Mouse (Mus musculus) neural tube, embryonic 14.5 days (tissue): ENCODE measurements around the gene Rpl41. TPM values are rescaled to one million over a fixed set of nuclear protein-coding genes. Genes with fewer than 3 reads are reported as not detected.
A peak's percentile ranks its signal among the peaks of the same experiment; 100 is the strongest.
"Not testable (repeated sequence)": the region's sequence is repeated elsewhere in the genome, so short reads cannot be mapped to it uniquely, and the experiment has no call there.

Source experiments
- ATAC-seq: fragments of 200-750 bp; cut with Nextera tagmentation; 2 replicates; pipeline ENCODE4 v1.8.0; 2017; ENCODE audit warnings: low read depth, mild to moderate bottlenecking, moderate TSS enrichment, moderate library complexity
- H3K27ac ChIP-seq: fragments of 300-500 bp; sonication (generic); 2 replicates; pipeline ENCODE4 v1.5.1; 2014; ENCODE audit warnings: low read depth, mild to moderate bottlenecking, control low read depth, low read length, moderate library complexity, mixed read lengths
- H3K27me3 ChIP-seq: fragments of 300-500 bp; sonication (generic); 2 replicates; pipeline ENCODE4 v1.6.1; 2014; ENCODE audit warnings: low read length; ENCODE audit not compliant: control insufficient read depth, insufficient read depth
- H3K36me3 ChIP-seq: fragments of 300-500 bp; sonication (generic); 2 replicates; pipeline ENCODE4 v1.6.1; 2014; ENCODE audit warnings: low read length, mixed read lengths; ENCODE audit not compliant: control insufficient read depth, insufficient read depth
- H3K4me1 ChIP-seq: fragments of 300-500 bp; sonication (generic); 2 replicates; pipeline ENCODE4 v1.6.1; 2014; ENCODE audit warnings: low read length; ENCODE audit not compliant: control insufficient read depth, insufficient read depth
- H3K4me2 ChIP-seq: fragments of 300-500 bp; sonication (generic); 2 replicates; pipeline ENCODE4 v1.6.1; 2014; ENCODE audit warnings: mild to moderate bottlenecking, low read depth, low read length, control low read depth
- H3K4me3 ChIP-seq: fragments of 300-500 bp; sonication (generic); 2 replicates; pipeline ENCODE4 v1.5.1; 2014; ENCODE audit warnings: low read depth, low read length, control low read depth, mixed read lengths
- H3K9ac ChIP-seq: fragments of 300-500 bp; sonication (generic); replicated peaks from 2 replicates; pipeline ENCODE4 v1.6.1; 2014; ENCODE audit warnings: low read depth, mild to moderate bottlenecking, control low read depth, low read length, mixed read lengths
- H3K9me3 ChIP-seq: fragments of 300-500 bp; sonication (generic); 2 replicates; pipeline ENCODE4 v1.6.1; 2016; ENCODE audit warnings: low read length; ENCODE audit not compliant: control insufficient read depth
- WGBS: fragments of 180-500 bp; shearing (Covaris S2); extraction: QIAGEN DNeasy Blood & Tissue Kit; methylation state at CpG from one replicate; pipeline ENCODE4 v1.1.7; 2014; 5-methylcytosine and 5-hydroxymethylcytosine counted together
- polyA plus RNA-seq: library from polyadenylated mRNA; unstranded; fragments of >200 nt; fragmentation: Nextera tagmentation; extraction: Ambion mirVana; gene quantifications from 2 replicates; pipeline ENCODE4 v1.2.1, GENCODE M21; 2014

The Rpl41 gene
- polyA plus RNA-seq, 1 experiment from 2014 or later: 2,479 TPM

DNA sequence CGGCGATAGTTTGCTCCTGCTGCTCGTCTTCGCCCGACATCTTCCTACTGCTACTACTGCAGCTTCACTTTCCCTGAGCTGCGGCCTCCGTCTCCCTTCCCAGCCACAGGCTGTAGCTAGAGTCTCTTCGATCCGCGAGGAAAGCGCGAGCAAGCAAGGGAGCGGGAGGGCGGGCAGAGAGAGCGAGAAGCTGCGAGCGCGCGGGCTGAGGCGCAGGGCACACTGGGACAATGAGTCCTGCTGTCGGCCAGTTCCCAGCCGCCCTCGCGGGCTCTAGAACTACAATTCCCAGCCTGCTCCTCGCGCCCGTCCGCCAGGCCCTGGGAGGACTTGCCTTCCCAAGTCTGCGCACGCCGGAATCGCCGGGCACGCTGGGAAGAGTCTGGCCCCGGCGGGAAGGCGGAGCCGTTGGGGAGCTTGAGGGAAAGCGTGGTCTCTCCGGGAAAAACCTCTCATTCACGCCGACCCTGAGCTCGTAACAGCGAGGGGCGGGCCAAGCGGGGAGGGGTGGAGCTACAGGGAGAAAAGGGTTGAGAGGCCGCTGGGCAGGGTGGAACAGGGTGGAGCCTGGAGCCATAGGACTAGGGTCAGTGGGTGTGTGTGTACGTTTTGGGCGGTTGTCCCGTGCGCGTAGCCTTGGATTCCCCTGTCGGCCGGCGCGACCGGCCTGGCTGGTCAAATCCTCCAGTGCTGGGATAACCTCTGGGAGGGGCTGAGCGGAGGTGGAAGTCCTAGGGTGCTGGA lies 16.9 kb upstream of the Rpl41 start, which contains the start of gene Pa2g4:
Gene Pa2g4, minus strand, starts transcription at position 200 of the 744 bp plus-strand sequence.
- H3K4me2 ChIP-seq: peak within 1 kb of the TSS; percentile 82
- peaks cover 9% of the 10 kb centered on the region for H3K4me1 ChIP-seq
- H3K36me3 ChIP-seq: peaks cover 11% of the 10 kb centered on the region
- H3K4me3 ChIP-seq: peak within 1 kb of the TSS; percentile 76
- H3K9ac ChIP-seq: peak within 1 kb of the TSS; percentile 84
- ATAC-seq: peak; percentile 99
- H3K9me3 ChIP-seq: no peaks in the 10 kb centered on the region
- H3K27ac ChIP-seq: peak within 1 kb of the TSS; percentile 84
- WGBS: under 1% methylated on average over 58 of the region's 58 CpGs
- no peaks in the 10 kb centered on the region for H3K27me3 ChIP-seq

DNA sequence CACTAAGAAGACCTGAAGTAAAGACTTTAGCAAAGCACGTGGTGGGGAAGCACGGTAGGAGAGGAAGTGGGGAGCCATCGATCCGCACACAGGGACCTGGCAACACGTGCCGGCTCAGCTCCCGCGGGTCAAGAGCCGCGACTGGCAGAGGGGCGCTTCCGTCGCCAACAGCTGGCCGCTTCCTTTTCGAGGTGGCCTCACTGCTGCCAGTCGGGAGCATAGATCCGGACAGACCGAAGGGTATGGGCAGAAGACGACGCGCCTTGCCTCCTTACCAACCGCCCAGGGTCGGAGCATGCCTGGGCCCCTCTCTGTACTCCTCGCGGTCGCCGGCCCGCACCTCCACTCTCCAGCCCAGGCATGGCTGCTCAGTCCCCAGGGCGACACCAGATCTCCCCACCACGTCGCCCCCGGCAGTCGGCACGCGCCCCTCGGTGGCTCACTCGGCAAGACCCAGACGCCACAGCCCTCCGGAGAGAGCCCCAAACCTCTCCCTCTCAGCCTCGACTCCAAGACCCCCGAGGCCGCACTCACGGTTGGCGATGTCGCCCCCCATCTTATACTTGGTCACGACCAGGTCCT lies 16.2 kb upstream of the Rpl41 start:
- peak overlapping the region; percentile 84 for H3K9ac ChIP-seq
- H3K9me3 ChIP-seq: no peaks in the 10 kb centered on the region
- peak overlapping the region; percentile 82 for H3K4me2 ChIP-seq
- peaks cover 18% of the 10 kb centered on the region for H3K36me3 ChIP-seq
- H3K27me3 ChIP-seq: no peaks in the 10 kb centered on the region
- peak overlapping the region; percentile 78 for H3K27ac ChIP-seq
- peak; percentile 58 for ATAC-seq
- peaks cover 9% of the 10 kb centered on the region for H3K4me1 ChIP-seq
- under 1% methylated on average over 46 of the region's 46 CpGs for WGBS
- peak overlapping the region; percentile 76 for H3K4me3 ChIP-seq

DNA sequence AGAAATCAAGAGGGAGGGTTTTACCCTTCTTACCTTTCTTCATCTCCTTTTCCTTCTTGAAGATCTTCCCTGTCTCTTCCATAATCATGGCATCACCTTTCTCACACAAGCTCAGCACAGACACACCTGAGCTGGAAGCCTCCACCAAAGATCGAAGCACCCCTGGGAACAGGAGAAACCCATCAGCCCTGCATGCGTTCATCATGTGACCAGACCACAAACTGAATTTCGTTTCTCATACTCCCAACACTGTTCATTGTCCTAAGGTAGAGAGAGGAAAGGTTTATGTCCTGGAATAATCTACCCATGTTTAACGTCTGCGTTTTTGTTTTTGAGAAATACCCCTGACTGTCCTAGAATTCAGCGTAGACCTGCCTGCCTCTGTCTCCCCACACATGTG lies 14.4 kb upstream of the Rpl41 start:
- Histone ChIP-seq H3K4me3 (no peak overlapping the region), H3K9ac (no peak overlapping the region)
- WGBS: 90% methylated on average over 6 of the region's 6 CpGs

DNA sequence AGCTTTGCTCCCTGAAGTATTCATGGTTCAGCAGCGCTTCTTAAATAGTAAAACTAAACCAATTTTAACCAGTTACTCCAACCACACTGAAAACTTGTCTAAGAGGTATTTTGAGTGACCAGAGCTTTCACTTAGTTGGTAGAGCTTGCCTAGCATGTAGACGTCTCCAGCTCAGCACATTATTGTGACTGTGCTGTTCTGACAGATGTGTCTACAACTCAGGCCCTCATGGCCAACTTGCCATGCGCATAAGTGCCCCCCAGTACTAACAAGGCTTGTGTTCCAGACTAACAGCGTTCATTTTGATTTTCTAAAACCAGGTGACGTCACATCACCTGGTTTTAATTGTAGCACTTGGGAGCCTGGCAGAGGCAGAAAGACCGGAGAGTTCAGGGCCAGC lies 7.9 kb upstream of the Rpl41 start:
- Histone ChIP-seq H3K4me2 (no peak overlapping the region), H3K4me3 (no peak overlapping the region), H3K9me3 (no peaks in the 10 kb centered on the region), H3K4me1 (no peaks in the 10 kb centered on the region), H3K9ac (no peak overlapping the region), H3K27ac (no peak overlapping the region), H3K27me3 (no peaks in the 10 kb centered on the region), H3K36me3 (peaks cover 38% of the 10 kb centered on the region)
- no peak for ATAC-seq
- 91% methylated on average over 6 of the region's 6 CpGs for WGBS

More for the DNA sequence above, 14.4 kb upstream of the Rpl41 start:
- no peak overlapping the region for H3K27ac ChIP-seq
- H3K4me2 ChIP-seq: no peak overlapping the region
- peaks cover 9% of the 10 kb centered on the region for H3K4me1 ChIP-seq
- H3K27me3 ChIP-seq: no peaks in the 10 kb centered on the region
- no peak for ATAC-seq
- H3K9me3 ChIP-seq: no peaks in the 10 kb centered on the region
- H3K36me3 ChIP-seq: peaks cover 30% of the 10 kb centered on the region

DNA sequence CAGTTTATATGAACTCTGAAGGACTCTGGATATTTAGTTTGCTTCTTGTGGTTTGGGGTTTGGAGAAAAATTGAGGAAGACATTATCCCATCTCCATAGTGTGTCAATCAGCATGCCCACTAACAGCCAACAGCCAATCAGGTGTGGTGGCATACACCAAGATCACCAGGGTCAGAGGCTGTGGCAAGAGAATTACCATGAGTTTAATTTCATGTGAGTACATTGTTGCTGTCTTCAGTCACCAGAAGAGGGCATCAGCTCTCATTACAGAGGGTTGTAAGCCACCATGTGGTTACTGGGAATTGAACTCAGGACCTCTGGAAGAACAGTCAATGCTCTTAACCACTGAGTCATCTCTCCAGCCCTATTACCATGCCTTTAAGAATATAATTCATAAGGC lies 7.2 kb upstream of the Rpl41 start:
- Histone ChIP-seq H3K9me3 (no peaks in the 10 kb centered on the region), H3K27ac (no peak overlapping the region), H3K36me3 (peaks cover 34% of the 10 kb centered on the region), H3K4me3 (no peak overlapping the region), H3K27me3 (no peaks in the 10 kb centered on the region), H3K4me2 (no peak overlapping the region), H3K4me1 (no peaks in the 10 kb centered on the region), H3K9ac (no peak overlapping the region)
- ATAC-seq: no peak

DNA sequence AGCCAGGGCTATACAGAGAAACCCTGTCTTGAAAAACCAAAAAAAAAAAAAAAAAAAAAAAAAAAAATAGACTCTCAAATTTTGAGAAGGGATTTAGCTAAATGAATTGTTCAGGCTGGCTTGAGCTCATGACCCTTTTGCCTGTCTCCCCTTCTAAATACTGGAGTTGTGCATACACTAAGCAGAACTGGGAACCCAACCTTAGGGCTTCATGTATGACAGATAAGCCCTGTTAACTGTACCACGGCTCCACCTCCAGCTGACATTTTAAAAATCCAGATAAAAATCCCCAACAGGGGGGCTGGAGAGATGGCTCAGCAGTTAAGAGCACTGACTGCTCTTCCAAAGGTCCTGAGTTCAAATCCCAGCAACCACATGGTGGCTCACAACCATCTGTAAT lies 6.5 kb upstream of the Rpl41 start:
- H3K9me3 ChIP-seq, H3K4me1 ChIP-seq, H3K4me3 ChIP-seq, H3K27me3 ChIP-seq, H3K27ac ChIP-seq, H3K9ac ChIP-seq, H3K4me2 ChIP-seq, ATAC-seq: not testable (repeated sequence)
- 89% methylated on average over 1 of the region's 1 CpGs for WGBS
- peaks cover 27% of the 10 kb centered on the region for H3K36me3 ChIP-seq

DNA sequence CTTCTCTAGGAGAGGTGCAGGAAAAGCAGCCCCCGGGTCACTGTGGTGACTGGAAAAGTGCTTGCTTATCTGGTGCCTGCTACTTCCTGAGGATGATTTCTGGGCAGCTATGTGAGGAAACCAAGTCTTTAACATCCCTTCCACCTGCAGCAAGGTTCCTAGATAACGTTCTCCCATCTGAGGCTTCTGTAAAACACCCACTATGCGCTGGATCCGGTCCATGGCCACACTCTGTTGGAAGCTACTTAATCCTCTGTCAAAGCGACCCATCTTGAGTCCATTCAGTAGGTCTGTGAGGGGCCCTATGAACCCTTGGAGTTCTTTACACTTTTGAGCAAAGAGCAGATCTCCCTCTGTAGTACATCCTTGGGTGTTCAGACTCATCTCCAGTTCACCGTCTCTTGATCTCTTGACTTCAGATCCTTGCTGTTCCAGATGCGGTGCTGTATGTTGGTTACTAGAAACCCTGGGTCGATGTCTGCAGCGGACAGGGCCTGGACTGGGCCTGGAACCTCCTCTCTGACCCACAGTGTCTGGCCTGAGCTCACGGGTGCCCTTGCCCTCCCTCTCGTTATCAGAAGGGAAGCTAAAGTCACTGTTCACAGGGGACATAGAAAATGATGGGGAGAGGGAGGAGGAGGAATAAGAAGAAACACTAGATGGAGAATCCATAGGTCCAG lies 1.2 kb upstream of the Rpl41 start:
- H3K27me3 ChIP-seq, H3K27ac ChIP-seq, H3K4me3 ChIP-seq, H3K36me3 ChIP-seq, H3K9me3 ChIP-seq, H3K4me1 ChIP-seq, ATAC-seq, H3K9ac ChIP-seq, H3K4me2 ChIP-seq: not testable (repeated sequence)
- WGBS: 91% methylated on average over 11 of the region's 11 CpGs

DNA sequence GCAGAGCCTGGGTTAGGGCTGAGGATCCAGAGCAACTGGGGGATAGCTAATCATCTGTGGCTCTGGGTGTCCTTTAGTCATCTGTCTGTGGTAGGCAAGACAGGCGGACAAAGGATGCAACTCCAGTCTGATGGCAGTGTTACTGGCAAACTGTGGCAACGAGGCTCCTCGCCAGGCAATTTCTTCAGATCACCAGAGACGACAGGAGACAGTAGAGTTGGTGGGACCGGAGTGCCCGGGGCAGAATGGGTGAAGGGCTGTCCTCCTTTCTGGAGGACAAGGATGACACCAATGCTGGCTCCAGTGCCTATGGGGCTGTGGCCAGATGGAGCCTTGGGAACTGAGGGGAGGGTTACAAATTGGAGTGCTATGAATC lies 565 bp upstream of the Rpl41 start:
- H3K4me2 ChIP-seq, H3K4me3 ChIP-seq, ATAC-seq, H3K27me3 ChIP-seq, H3K9me3 ChIP-seq, H3K4me1 ChIP-seq, H3K36me3 ChIP-seq, H3K9ac ChIP-seq: not testable (repeated sequence)
- 68% methylated on average over 6 of the region's 6 CpGs for WGBS
- H3K27ac ChIP-seq: peak overlapping the region; percentile 13; the same call in 1 of the 2 replicates
